Mouse (Mus musculus) 3T3-L1 (cell line): ENCODE results near the gene Snrnp200.
"Not testable (repeated sequence)": the region's sequence is repeated elsewhere in the genome, so short reads cannot be mapped to it uniquely, and the experiment has no call there.

Source experiments
- DNase-seq: peaks from one replicate; pipeline ENCODE4 v3.0.0-alpha.2; 2015; ENCODE audit warnings: low read depth, low spot score

Snrnp200 gene

GRCm38 (mm10) chr2:127254604-127255134 is 46.5 kb downstream of the Snrnp200 start:
- DNase-seq, result no peak

DNA sequence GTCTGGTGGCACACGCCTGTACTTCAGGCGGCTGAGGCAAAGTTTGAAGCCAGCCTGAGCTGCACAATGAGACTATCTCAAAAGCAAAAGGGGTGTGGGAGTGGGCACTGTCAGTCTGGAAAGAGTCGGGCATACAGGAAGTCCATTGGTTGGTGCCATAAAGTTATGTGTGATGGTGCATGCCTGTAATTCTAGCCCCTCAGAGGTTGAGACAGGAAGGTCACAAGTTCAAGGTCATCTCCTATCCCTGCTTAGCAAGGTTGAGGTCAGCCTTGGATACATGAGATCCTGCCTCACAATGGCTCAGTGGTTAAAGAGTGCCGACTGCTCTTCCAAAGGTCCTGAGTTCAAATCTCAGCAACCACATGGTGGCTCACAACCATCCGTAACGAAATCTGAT is 47.1 kb downstream of the Snrnp200 start:
- DNase-seq, result no peak

- no peak for DNase-seq
Measured at GRCm38 (mm10) chr2:127259340-127259739, 51.2 kb downstream of the Snrnp200 start.

DNA sequence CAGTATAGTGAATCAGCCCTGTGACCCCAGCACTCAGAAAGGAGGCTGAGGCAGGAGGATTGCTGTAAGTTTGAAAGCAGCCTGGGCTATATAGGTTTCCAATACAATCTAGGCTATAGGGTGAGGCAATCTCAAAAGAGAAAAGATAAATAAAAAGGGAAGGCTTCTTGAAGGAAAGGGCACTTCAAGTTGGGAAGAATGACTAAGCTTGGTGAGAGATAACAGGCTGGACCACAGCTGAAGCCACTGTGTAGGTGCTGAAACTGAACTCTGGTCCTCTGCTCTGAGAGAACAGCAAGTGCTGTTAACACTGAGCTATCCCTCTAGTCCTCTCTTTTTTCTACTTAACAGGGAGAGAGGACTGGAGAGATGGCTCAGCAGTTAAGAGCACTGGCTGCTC is 54.3 kb downstream of the Snrnp200 start:
- no peak for DNase-seq

- DNase-seq, result no peak
Measured at GRCm38 (mm10) chr2:127267854-127268253, 59.7 kb downstream of the Snrnp200 start.

- peak; percentile 98 for DNase-seq
Measured at GRCm38 (mm10) chr2:127269491-127270299, 61.5 kb downstream of the Snrnp200 start, which contains the start of gene Stard7. Gene Stard7, plus strand, starts transcription at chr2:127270218.

GRCm38 (mm10) chr2:127270300-127271041 is 62.3 kb downstream of the Snrnp200 start:
- DNase-seq, result peak; percentile 84

- peak; percentile 35 for DNase-seq
Measured at GRCm38 (mm10) chr2:127271042-127271515, 62.9 kb downstream of the Snrnp200 start.

- DNase-seq, result not testable (repeated sequence)
Measured at GRCm38 (mm10) chr2:127272049-127272448, 63.9 kb downstream of the Snrnp200 start.

- DNase-seq, result no peak
Measured at GRCm38 (mm10) chr2:127272806-127273205, 64.6 kb downstream of the Snrnp200 start.

GRCm38 (mm10) chr2:127274590-127274989 is 66.4 kb downstream of the Snrnp200 start:
- DNase-seq, result no peak

- no peak for DNase-seq
Measured at GRCm38 (mm10) chr2:127275551-127276320, 67.5 kb downstream of the Snrnp200 start.

- no peak for DNase-seq
Measured at GRCm38 (mm10) chr2:127278162-127278561, 70.0 kb downstream of the Snrnp200 start.
